Mouse (Mus musculus) intestine, postnatal 0 days (tissue): ENCODE results near the gene Ccnb1. TPM values are rescaled to one million over a fixed set of nuclear protein-coding genes. Genes with fewer than 3 reads are reported as not detected.
"Not testable (repeated sequence)": the region's sequence is repeated elsewhere in the genome, so short reads cannot be mapped to it uniquely, and the experiment has no call there.

Experiments used
- ATAC-seq: fragments of 200-750 bp; cut with Nextera tagmentation; 2 replicates; pipeline ENCODE4 v1.8.0; 2017; ENCODE audit warnings: mild to moderate bottlenecking, moderate TSS enrichment, moderate library complexity
- H3K27ac ChIP-seq: fragments of 300-500 bp; sonication (generic); 2 replicates; pipeline ENCODE4 v1.5.1; 2014; ENCODE audit warnings: mild to moderate bottlenecking, low read depth, low read length, moderate library complexity
- H3K27me3 ChIP-seq: fragments of 300-500 bp; sonication (generic); replicated peaks from 2 replicates; pipeline ENCODE4 v1.6.1; 2014; ENCODE audit warnings: low read length, mixed read lengths; ENCODE audit not compliant: control insufficient read depth, insufficient read depth
- H3K36me3 ChIP-seq: fragments of 300-500 bp; sonication (generic); 2 replicates; pipeline ENCODE4 v1.6.1; 2014; ENCODE audit warnings: mild to moderate bottlenecking, moderate library complexity; ENCODE audit not compliant: control insufficient read depth, insufficient read depth
- H3K4me1 ChIP-seq: fragments of 300-500 bp; sonication (generic); replicated peaks from 2 replicates; pipeline ENCODE4 v1.6.1; 2014; ENCODE audit warnings: antibody characterized with exemption, low read length, mixed read lengths; ENCODE audit not compliant: control insufficient read depth, insufficient read depth
- H3K4me2 ChIP-seq: fragments of 300-500 bp; sonication (generic); replicated peaks from 2 replicates; pipeline ENCODE4 v1.6.1; 2014; ENCODE audit warnings: low read depth, mild to moderate bottlenecking, moderate library complexity
- H3K4me3 ChIP-seq: fragments of 300-500 bp; sonication (generic); 2 replicates; pipeline ENCODE4 v1.5.1; 2014; ENCODE audit warnings: low read depth, low read length
- H3K9ac ChIP-seq: fragments of 300-500 bp; sonication (generic); 2 replicates; pipeline ENCODE4 v1.6.1; 2014; ENCODE audit warnings: mild to moderate bottlenecking, low read depth, low read length
- H3K9me3 ChIP-seq: fragments of 300-500 bp; sonication (generic); 2 replicates; pipeline ENCODE4 v1.6.1; 2016; ENCODE audit warnings: mixed run types; ENCODE audit not compliant: control insufficient read depth
- CTCF ChIP-seq: sonication (generic); IDR thresholded peaks from 2 replicates; pipeline ENCODE4 v1.5.1; 2016; ENCODE audit warnings: low read depth, mild to moderate bottlenecking, control low read depth, antibody characterized with exemption, moderate library complexity
- WGBS: fragments of 180-500 bp; shearing (Covaris S2); extraction: QIAGEN DNeasy Blood & Tissue Kit; methylation state at CpG from one replicate; pipeline ENCODE4 v1.1.7; 2014; 5-methylcytosine and 5-hydroxymethylcytosine counted together
- polyA plus RNA-seq: library from polyadenylated mRNA; unstranded; fragments of >200 nt; fragmentation: Nextera tagmentation; extraction: Ambion mirVana; gene quantifications from 2 replicates; pipeline ENCODE4 v1.2.1, GENCODE M21; 2015

The Ccnb1 gene
- polyA plus RNA-seq, 1 experiment from 2014 or later = 41.3 TPM

GRCm38 (mm10) chr13:100744036-100744744 lies 42.2 kb downstream of the Ccnb1 start, which contains the start of gene Mrps36:
Mrps36 (minus strand) TSS chr13:100744659.
- under 1% methylated on average over 52 of the region's 52 CpGs for WGBS

GRCm38 (mm10) chr13:100743346-100744035 lies 42.9 kb downstream of the Ccnb1 start:
- H3K4me3 ChIP-seq = peak overlapping the region; percentile 79
- H3K36me3 ChIP-seq = peaks cover 4% of the 10 kb centered on the region; the same call in 1 of the 2 replicates
- no peaks in the 10 kb centered on the region for H3K4me1 ChIP-seq
- H3K27me3 ChIP-seq = no peaks in the 10 kb centered on the region
- peak; percentile 65 for ATAC-seq
- H3K9me3 ChIP-seq = no peaks in the 10 kb centered on the region
- H3K27ac ChIP-seq = peak overlapping the region; percentile 97
- TF ChIP-seq CTCF = no peak
- peak overlapping the region; percentile 71 for H3K9ac ChIP-seq
- H3K4me2 ChIP-seq = peak overlapping the region; percentile 68
- 28% methylated on average over 11 of the region's 11 CpGs for WGBS

More at GRCm38 (mm10) chr13:100744036-100744744, 42.2 kb downstream of the Ccnb1 start, which contains the start of gene Mrps36:
- no peaks in the 10 kb centered on the region for H3K27me3 ChIP-seq
- peak within 1 kb of the TSS; percentile 97 for H3K27ac ChIP-seq
- peak within 1 kb of the TSS; percentile 68 for H3K4me2 ChIP-seq
- 0 out of 2 replicates have a peak, but pooled peaks have one; percentile 1 for TF ChIP-seq CTCF
- H3K9ac ChIP-seq = peak within 1 kb of the TSS; percentile 71
- H3K36me3 ChIP-seq = no peaks in the 10 kb centered on the region; the same call in 1 of the 2 replicates
- H3K4me3 ChIP-seq = peak within 1 kb of the TSS; percentile 79
- no peaks in the 10 kb centered on the region for H3K9me3 ChIP-seq
- ATAC-seq = peak; percentile 93
- H3K4me1 ChIP-seq = no peaks in the 10 kb centered on the region

- Histone ChIP-seq H3K9ac (peak overlapping the region; percentile 40), H3K27me3 (no peaks in the 10 kb centered on the region), H3K4me1 (no peaks in the 10 kb centered on the region), H3K27ac (peak overlapping the region; percentile 70), H3K36me3 (peaks cover 9% of the 10 kb centered on the region), H3K9me3 (no peaks in the 10 kb centered on the region), H3K4me2 (peak overlapping the region; percentile 68), H3K4me3 (peak overlapping the region; percentile 16)
- no peak for ATAC-seq
- TF ChIP-seq CTCF = no peak
- WGBS = 70% methylated on average over 5 of the region's 5 CpGs
These were observed 43.5 kb downstream of the Ccnb1 start for GRCm38 (mm10) chr13:100742831-100743230.

GRCm38 (mm10) chr13:100732756-100733155 lies 53.6 kb downstream of the Ccnb1 start:
- Histone ChIP-seq H3K36me3 (peaks cover 13% of the 10 kb centered on the region; the same call in 1 of the 2 replicates), H3K9ac (no peak overlapping the region), H3K4me1 (no peaks in the 10 kb centered on the region), H3K27ac (no peak overlapping the region), H3K4me2 (no peak overlapping the region), H3K9me3 (no peaks in the 10 kb centered on the region), H3K27me3 (no peaks in the 10 kb centered on the region), H3K4me3 (no peak overlapping the region)
- no peak for TF ChIP-seq CTCF
- ATAC-seq = no peak
- WGBS = 96% methylated on average over 2 of the region's 2 CpGs

GRCm38 (mm10) chr13:100731462-100732046 lies 54.8 kb downstream of the Ccnb1 start:
- H3K9ac ChIP-seq, ATAC-seq, H3K9me3 ChIP-seq, H3K27ac ChIP-seq, H3K27me3 ChIP-seq, H3K4me3 ChIP-seq, H3K4me1 ChIP-seq: not testable (repeated sequence)
- WGBS = 91% methylated on average over 5 of the region's 6 CpGs
- H3K36me3 ChIP-seq = peaks cover 13% of the 10 kb centered on the region; the same call in 1 of the 2 replicates
- peak; percentile 31 for TF ChIP-seq CTCF
- peak overlapping the region; percentile 80; the same call in 1 of the 2 replicates for H3K4me2 ChIP-seq

GRCm38 (mm10) chr13:100730861-100731176 lies 55.6 kb downstream of the Ccnb1 start, which contains the start of gene Cdk7:
Cdk7 (minus strand) TSS chr13:100730939.
- peak within 1 kb of the TSS; percentile 92 for H3K4me3 ChIP-seq
- H3K4me2 ChIP-seq = peak within 1 kb of the TSS; percentile 80
- H3K9ac ChIP-seq = peak within 1 kb of the TSS; percentile 81
- H3K36me3 ChIP-seq = peaks cover 11% of the 10 kb centered on the region; the same call in 1 of the 2 replicates
- H3K27me3 ChIP-seq = no peaks in the 10 kb centered on the region
- H3K27ac ChIP-seq = peak within 1 kb of the TSS; percentile 94
- H3K4me1 ChIP-seq = no peaks in the 10 kb centered on the region
- H3K9me3 ChIP-seq = no peaks in the 10 kb centered on the region
- WGBS = under 1% methylated on average over 19 of the region's 19 CpGs
- ATAC-seq = peak; percentile 98
- no peak for TF ChIP-seq CTCF
